Mouse (Mus musculus) cortical plate, adult 2 months (tissue): Measurements from ENCODE around the gene Ccng2.

Experiments
- CTCF ChIP-seq: fragments of 200-500 bp; IDR thresholded peaks from 2 replicates; pipeline ENCODE4 v1.5.1; 2011; ENCODE audit warnings: mild to moderate bottlenecking, control low read depth, low read length; ENCODE audit not compliant: insufficient read depth; ENCODE audit errors: extremely low read depth
- POLR2A ChIP-seq: fragments of 200-500 bp; IDR thresholded peaks from 2 replicates; pipeline ENCODE4 v1.6.1; 2011; ENCODE audit warnings: mild to moderate bottlenecking, low read length, control low read depth; ENCODE audit not compliant: insufficient read depth; ENCODE audit errors: extremely low read depth

- TF ChIP-seq CTCF (no peak), POLR2A (no peak)
These were observed 21.8 kb upstream of the Ccng2 start for GRCm38 (mm10) chr5:93245280-93245679.
